Mouse (Mus musculus) lung, embryonic 15.5 days (tissue): ENCODE measurements around the gene Slc37a3. TPM values are rescaled to one million over a fixed set of nuclear protein-coding genes. Genes with fewer than 3 reads are reported as not detected.
"Not testable (repeated sequence)": the region's sequence is repeated elsewhere in the genome, so short reads cannot be mapped to it uniquely, and the experiment has no call there.

Source experiments
- ATAC-seq: fragments of 200-750 bp; cut with Nextera tagmentation; 2 replicates; pipeline ENCODE4 v1.8.0; 2017; ENCODE audit warnings: moderate number of reproducible peaks, borderline replicate concordance; ENCODE audit not compliant: low FRiP score, low TSS enrichment; ENCODE audit errors: extremely low read depth
- H3K27ac ChIP-seq: fragments of 300-500 bp; sonication (generic); 2 replicates; pipeline ENCODE4 v1.5.1; 2015; ENCODE audit warnings: moderate library complexity, mild to moderate bottlenecking, inconsistent platforms
- H3K27me3 ChIP-seq: fragments of 300-500 bp; sonication (generic); 2 replicates; pipeline ENCODE4 v1.6.1; 2015; ENCODE audit warnings: inconsistent platforms
- H3K36me3 ChIP-seq: fragments of 300-500 bp; sonication (generic); 2 replicates; pipeline ENCODE4 v1.6.1; 2015; ENCODE audit warnings: inconsistent platforms
- H3K4me1 ChIP-seq: fragments of 300-500 bp; sonication (generic); 2 replicates; pipeline ENCODE4 v1.6.1; 2015; ENCODE audit warnings: inconsistent platforms
- H3K4me2 ChIP-seq: fragments of 300-500 bp; sonication (generic); 2 replicates; pipeline ENCODE4 v1.6.1; 2015; ENCODE audit warnings: inconsistent platforms, mild to moderate bottlenecking, moderate library complexity
- H3K4me3 ChIP-seq: fragments of 300-500 bp; sonication (generic); 2 replicates; pipeline ENCODE4 v1.5.1; 2015; ENCODE audit warnings: mild to moderate bottlenecking, inconsistent platforms
- H3K9ac ChIP-seq: fragments of 300-500 bp; sonication (generic); 2 replicates; pipeline ENCODE4 v1.6.1; 2015; ENCODE audit warnings: inconsistent platforms
- H3K9me3 ChIP-seq: fragments of 300-500 bp; sonication (generic); 2 replicates; pipeline ENCODE4 v1.6.1; 2016; ENCODE audit warnings: inconsistent platforms
- WGBS: fragments of 180-500 bp; shearing (Covaris S2); methylation state at CpG from one replicate; pipeline ENCODE4 v1.1.7; 2015; 5-methylcytosine and 5-hydroxymethylcytosine counted together
- polyA plus RNA-seq: library from polyadenylated mRNA; unstranded; fragments of >200 nt; fragmentation: Nextera tagmentation; extraction: Ambion mirVana; gene quantifications from 2 replicates; pipeline ENCODE4 v1.2.1, GENCODE M21; 2015

The Slc37a3 gene
- polyA plus RNA-seq, 1 experiment from 2014 or later = 41.5 TPM

GRCm38 (mm10) chr6:39378161-39378835, 823 bp upstream of the Slc37a3 start:
- H3K9ac ChIP-seq = not testable (repeated sequence)

GRCm38 (mm10) chr6:39376775-39377174, 700 bp downstream of the Slc37a3 start:
- WGBS = 11% methylated on average over 9 of the region's 9 CpGs
- peaks cover 6% of the 10 kb centered on the region; the same call in 1 of the 2 replicates for H3K36me3 ChIP-seq
- no peak for ATAC-seq

More at GRCm38 (mm10) chr6:39378161-39378835, 823 bp upstream of the Slc37a3 start:
- 74% methylated on average over 13 of the region's 13 CpGs for WGBS
- not testable (repeated sequence) for H3K27me3 ChIP-seq, H3K27ac ChIP-seq, H3K9me3 ChIP-seq, ATAC-seq, H3K4me3 ChIP-seq, H3K36me3 ChIP-seq, H3K4me2 ChIP-seq
- H3K4me1 ChIP-seq = peaks cover 18% of the 10 kb centered on the region

GRCm38 (mm10) chr6:39373301-39373955, 4.0 kb downstream of the Slc37a3 start:
- Histone ChIP-seq H3K9ac (no peak overlapping the region), H3K36me3 (peaks cover 6% of the 10 kb centered on the region; the same call in 1 of the 2 replicates)
- ATAC-seq = no peak

More at GRCm38 (mm10) chr6:39376775-39377174, 700 bp downstream of the Slc37a3 start:
- no peaks in the 10 kb centered on the region for H3K27me3 ChIP-seq
- H3K4me1 ChIP-seq = peaks cover 23% of the 10 kb centered on the region
- peak overlapping the region; percentile 84 for H3K4me2 ChIP-seq
- no peaks in the 10 kb centered on the region for H3K9me3 ChIP-seq
- H3K27ac ChIP-seq = no peak overlapping the region
- H3K9ac ChIP-seq = peak overlapping the region; percentile 94
- H3K4me3 ChIP-seq = peak overlapping the region; percentile 97

DNA sequence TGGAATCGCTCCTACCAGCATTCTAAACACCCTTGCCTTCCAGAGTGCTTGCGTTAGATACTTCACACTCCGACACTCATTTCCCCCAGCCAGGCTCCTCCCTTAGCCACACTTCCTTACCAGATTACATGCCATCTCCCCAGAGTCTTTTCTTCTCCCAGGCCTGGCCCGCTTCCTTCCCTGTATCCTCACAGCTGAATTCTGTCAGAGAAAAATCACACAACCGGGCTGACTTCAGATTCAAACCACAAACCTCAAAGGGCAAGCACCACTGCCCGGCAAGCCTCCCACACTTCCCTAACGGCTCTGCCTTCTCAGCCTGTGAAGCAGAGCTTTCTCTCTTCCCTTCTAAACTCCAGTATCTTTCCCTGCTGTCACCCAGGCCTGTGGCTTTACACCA, 4.7 kb downstream of the Slc37a3 start:
- peaks cover 6% of the 10 kb centered on the region; the same call in 1 of the 2 replicates for H3K36me3 ChIP-seq
- H3K4me2 ChIP-seq = no peak overlapping the region
- WGBS = 42% methylated on average over 7 of the region's 7 CpGs
- peaks cover 22% of the 10 kb centered on the region for H3K4me1 ChIP-seq
- no peak overlapping the region for H3K27ac ChIP-seq
- no peaks in the 10 kb centered on the region for H3K27me3 ChIP-seq
- no peak overlapping the region for H3K4me3 ChIP-seq
- no peak for ATAC-seq
- no peak overlapping the region for H3K9ac ChIP-seq
- H3K9me3 ChIP-seq = no peaks in the 10 kb centered on the region

More at GRCm38 (mm10) chr6:39373301-39373955, 4.0 kb downstream of the Slc37a3 start:
- H3K27ac ChIP-seq = no peak overlapping the region
- H3K9me3 ChIP-seq = no peaks in the 10 kb centered on the region
- WGBS = 44% methylated on average over 4 of the region's 4 CpGs
- no peak overlapping the region for H3K4me2 ChIP-seq
- H3K4me3 ChIP-seq = no peak overlapping the region
- H3K27me3 ChIP-seq = no peaks in the 10 kb centered on the region
- peaks cover 23% of the 10 kb centered on the region for H3K4me1 ChIP-seq

- no peak overlapping the region for H3K27ac ChIP-seq
- ATAC-seq = no peak
- no peak overlapping the region for H3K9ac ChIP-seq
- H3K4me1 ChIP-seq = peaks cover 20% of the 10 kb centered on the region
- H3K27me3 ChIP-seq = no peaks in the 10 kb centered on the region
- peaks cover 6% of the 10 kb centered on the region; the same call in 1 of the 2 replicates for H3K36me3 ChIP-seq
- no peak overlapping the region for H3K4me3 ChIP-seq
- H3K9me3 ChIP-seq = no peaks in the 10 kb centered on the region
- H3K4me2 ChIP-seq = no peak overlapping the region
Observed at GRCm38 (mm10) chr6:39372042-39372441, 5.4 kb downstream of the Slc37a3 start.

GRCm38 (mm10) chr6:39369631-39370030, 7.8 kb downstream of the Slc37a3 start:
- Histone ChIP-seq H3K9ac (no peak overlapping the region), H3K36me3 (peaks cover 11% of the 10 kb centered on the region), H3K27ac (no peak overlapping the region), H3K4me1 (peaks cover 5% of the 10 kb centered on the region; the same call in 1 of the 2 replicates), H3K4me2 (no peak overlapping the region), H3K27me3 (no peaks in the 10 kb centered on the region), H3K4me3 (no peak overlapping the region), H3K9me3 (no peaks in the 10 kb centered on the region)
- 50% methylated on average over 3 of the region's 3 CpGs for WGBS
- no peak for ATAC-seq

DNA sequence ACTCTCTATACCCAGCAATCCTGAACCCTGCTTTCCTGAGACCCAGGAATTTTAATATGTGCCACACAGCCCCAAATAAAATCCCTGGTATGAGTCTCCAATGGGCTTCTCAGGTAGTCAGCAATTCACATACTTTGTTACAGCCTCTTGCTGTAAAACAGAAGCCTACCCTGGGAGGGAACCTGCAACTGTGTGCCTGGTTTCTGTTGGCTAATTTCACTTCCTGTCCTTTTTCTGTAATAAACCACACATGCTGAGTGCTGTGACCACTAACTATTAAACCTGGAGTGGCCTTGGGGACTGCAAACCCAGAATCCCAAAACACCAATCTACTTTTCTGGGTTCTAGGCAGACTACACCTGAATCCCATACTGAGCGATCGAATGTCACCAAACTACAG, 14.8 kb downstream of the Slc37a3 start:
- no peak for ATAC-seq
- no peaks in the 10 kb centered on the region for H3K4me1 ChIP-seq
- no peak overlapping the region for H3K4me2 ChIP-seq
- 92% methylated on average over 2 of the region's 2 CpGs for WGBS
- H3K9me3 ChIP-seq = no peaks in the 10 kb centered on the region
- H3K27ac ChIP-seq = no peak overlapping the region
- no peak overlapping the region for H3K4me3 ChIP-seq
- H3K36me3 ChIP-seq = peaks cover 18% of the 10 kb centered on the region; the same call in 1 of the 2 replicates
- H3K9ac ChIP-seq = no peak overlapping the region
- H3K27me3 ChIP-seq = no peaks in the 10 kb centered on the region

GRCm38 (mm10) chr6:39359207-39359606, 18.3 kb downstream of the Slc37a3 start:
- peaks cover 40% of the 10 kb centered on the region for H3K36me3 ChIP-seq
- not testable (repeated sequence) for ATAC-seq, H3K27ac ChIP-seq, H3K4me2 ChIP-seq, H3K4me1 ChIP-seq, H3K27me3 ChIP-seq, H3K9ac ChIP-seq, H3K4me3 ChIP-seq, H3K9me3 ChIP-seq
- WGBS = 97% methylated on average over 9 of the region's 9 CpGs

DNA sequence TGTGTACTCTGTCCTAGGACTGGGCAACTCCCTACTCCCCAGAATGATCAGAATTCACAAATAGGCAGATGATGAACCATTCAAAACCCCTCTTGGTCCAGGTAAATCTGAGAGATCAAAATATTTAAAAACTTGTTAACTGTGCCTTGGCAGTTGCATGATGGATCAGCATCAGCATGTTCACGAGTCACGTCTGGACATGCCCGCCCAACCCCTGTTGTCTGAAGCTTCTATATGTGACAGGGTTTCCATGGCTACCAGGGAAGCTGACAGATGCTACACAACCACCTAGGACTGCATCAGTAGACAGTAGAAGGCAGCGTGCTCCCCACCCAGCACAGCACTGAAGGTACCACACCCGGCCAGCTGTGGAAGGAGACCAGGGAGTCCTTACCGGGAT, 28.5 kb downstream of the Slc37a3 start:
- peaks cover 46% of the 10 kb centered on the region for H3K36me3 ChIP-seq
- H3K9me3 ChIP-seq = no peaks in the 10 kb centered on the region
- peak; percentile 35; the same call in 1 of the 2 replicates for ATAC-seq
- 78% methylated on average over 6 of the region's 6 CpGs for WGBS
- no peaks in the 10 kb centered on the region for H3K27me3 ChIP-seq
- no peaks in the 10 kb centered on the region for H3K4me1 ChIP-seq
- H3K9ac ChIP-seq = no peak overlapping the region
- no peak overlapping the region for H3K4me3 ChIP-seq
- H3K27ac ChIP-seq = no peak overlapping the region
- no peak overlapping the region for H3K4me2 ChIP-seq

GRCm38 (mm10) chr6:39347880-39348814, 29.3 kb downstream of the Slc37a3 start:
- Histone ChIP-seq H3K9me3 (no peaks in the 10 kb centered on the region), H3K9ac (no peak overlapping the region), H3K4me2 (no peak overlapping the region), H3K4me1 (no peaks in the 10 kb centered on the region), H3K4me3 (no peak overlapping the region), H3K27me3 (no peaks in the 10 kb centered on the region), H3K27ac (peak overlapping the region; percentile 29), H3K36me3 (peaks cover 50% of the 10 kb centered on the region)
- 42% methylated on average over 4 of the region's 4 CpGs for WGBS
- ATAC-seq = no peak

GRCm38 (mm10) chr6:39346991-39347501, 30.4 kb downstream of the Slc37a3 start:
- ATAC-seq = no peak

More at GRCm38 (mm10) chr6:39346991-39347501, 30.4 kb downstream of the Slc37a3 start:
- H3K4me1 ChIP-seq = no peaks in the 10 kb centered on the region
- H3K4me3 ChIP-seq = no peak overlapping the region
- no peak overlapping the region for H3K9ac ChIP-seq
- no peaks in the 10 kb centered on the region for H3K27me3 ChIP-seq
- H3K27ac ChIP-seq = no peak overlapping the region
- 28% methylated on average over 15 of the region's 15 CpGs for WGBS
- no peaks in the 10 kb centered on the region for H3K9me3 ChIP-seq
- no peak overlapping the region for H3K4me2 ChIP-seq
- H3K36me3 ChIP-seq = peaks cover 52% of the 10 kb centered on the region
